11 mouse cellular contexts compared by ENCODE assay signal in the genomic region with DNA sequence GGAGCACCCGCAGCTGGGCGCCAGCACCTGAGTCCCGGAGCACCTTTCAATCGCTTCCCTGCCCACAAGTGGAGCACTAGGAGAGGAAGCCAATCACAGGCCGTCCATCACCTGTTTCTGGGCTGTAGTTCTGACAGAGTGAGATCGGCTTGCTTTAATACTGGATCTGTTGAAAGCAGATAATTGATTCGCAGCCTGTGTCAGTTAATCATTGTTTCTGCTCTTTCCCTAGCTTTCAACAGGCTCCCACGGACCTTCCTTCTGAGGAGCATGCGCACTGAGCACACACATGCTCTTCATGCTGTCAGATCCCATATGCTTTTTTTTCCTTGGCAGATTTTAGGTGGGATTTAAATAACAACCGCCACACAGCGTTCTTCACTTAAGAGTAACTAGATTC.
DNase-seq lines count a peak whose midpoint lies in the region; ATAC-seq lines count a peak whose summit lies in the region.
"Had no signal": no experiment of that assay in that cellular context is flagged by ENCODE, and none has a peak within 500 bp of the region (broad histone marks: within the 10 kb centered on the region; RNA-seq: fewer than 3 reads in every experiment).

No protein-coding gene starts in this region.

- intact Hi-C loops in left cerebral cortex, postnatal 36 days (cut with DNase I): loop anchor here (5.0 kb wide), 1 partner anchor 130 kb away; no protein-coding TSS in a partner anchor

- H3K27ac ChIP-seq in embryonic facial prominence, embryonic 14.5 days (replicated peaks; ENCODE audit: low read depth, low read length): no peak overlapping the region
- no peak overlapping the region for H3K27ac ChIP-seq in embryonic facial prominence, embryonic 10.5 days (replicated peaks)
- H3K27ac ChIP-seq in kidney, embryonic 16.5 days (ENCODE audit: low read length): no peak overlapping the region
- H3K27ac ChIP-seq: stomach, embryonic 15.5 days had no signal

- H3K36me3 ChIP-seq in embryonic facial prominence, embryonic 14.5 days (ENCODE audit: control insufficient read depth, insufficient read depth, low read length): no peaks in the 10 kb centered on the region
- no peaks in the 10 kb centered on the region for H3K36me3 ChIP-seq in embryonic facial prominence, embryonic 10.5 days (replicated peaks)
- H3K36me3 ChIP-seq in kidney, embryonic 16.5 days (ENCODE audit: insufficient read depth, low read length): no peaks in the 10 kb centered on the region
- H3K36me3 ChIP-seq: stomach, embryonic 15.5 days had no signal

- H3K9me3 ChIP-seq in embryonic facial prominence, embryonic 14.5 days (ENCODE audit: control insufficient read depth, low read length): no peaks in the 10 kb centered on the region
- no peaks in the 10 kb centered on the region for H3K9me3 ChIP-seq in embryonic facial prominence, embryonic 10.5 days
- H3K9me3 ChIP-seq in kidney, embryonic 16.5 days (ENCODE audit: low read length): no peaks in the 10 kb centered on the region
- H3K9me3 ChIP-seq: stomach, embryonic 15.5 days had no signal

- H3K4me3 ChIP-seq in embryonic facial prominence, embryonic 14.5 days (ENCODE audit: low read depth, low read length): no peak overlapping the region
- no peak overlapping the region for H3K4me3 ChIP-seq in embryonic facial prominence, embryonic 10.5 days
- no peak overlapping the region for H3K4me3 ChIP-seq in kidney, embryonic 16.5 days (ENCODE audit: low read length)
- H3K4me3 ChIP-seq: myocyte; stomach, embryonic 15.5 days had no signal

- H3K4me1 ChIP-seq in embryonic facial prominence, embryonic 14.5 days (ENCODE audit: control insufficient read depth, insufficient read depth, low read length): 0 out of 2 replicates have a peak, but pooled peaks cover 5% of the 10 kb centered on the region
- no peaks in the 10 kb centered on the region; the same call in 1 of the 2 replicates for H3K4me1 ChIP-seq in embryonic facial prominence, embryonic 10.5 days
- H3K4me1 ChIP-seq in kidney, embryonic 16.5 days (ENCODE audit: insufficient read depth, low read length): no peaks in the 10 kb centered on the region; the same call in 1 of the 2 replicates
- H3K4me1 ChIP-seq: stomach, embryonic 15.5 days had no signal

- no peak overlapping the region for H3K4me2 ChIP-seq in embryonic facial prominence, embryonic 14.5 days (ENCODE audit: low read depth, low read length)
- peak overlapping the region; percentile 27; the same call in 1 of the 2 replicates for H3K4me2 ChIP-seq in kidney, embryonic 16.5 days (replicated peaks; ENCODE audit: low read depth, low read length)
- H3K4me2 ChIP-seq: stomach, embryonic 15.5 days had no signal

- no peak for ATAC-seq in embryonic facial prominence, embryonic 14.5 days (ENCODE audit: low read depth)
- ATAC-seq in kidney, embryonic 16.5 days (ENCODE audit: low FRiP score, low TSS enrichment): no peak; the same call in 1 of the 2 replicates

- H3K9ac ChIP-seq in embryonic facial prominence, embryonic 14.5 days (ENCODE audit: low read depth, low read length): no peak overlapping the region
- no peak overlapping the region for H3K9ac ChIP-seq in kidney, embryonic 16.5 days (replicated peaks; ENCODE audit: low read length)
- H3K9ac ChIP-seq: stomach, embryonic 15.5 days had no signal

- DNase-seq in embryonic facial prominence, embryonic 14.5 days (ENCODE audit: low spot score): peak; percentile 21
- DNase-seq in embryonic facial prominence, embryonic 10.5 days (ENCODE audit: low spot score): no peak
- peak; percentile 3 for DNase-seq in R1 (ENCODE audit: low read depth, low spot score)
- DNase-seq in left cerebral cortex, postnatal 36 days (ENCODE audit: low spot score in 2 of 2): peak; percentile 24 to 39
- no peak for DNase-seq in ovary, postnatal 10 days (ENCODE audit: low spot score)
- no peak for DNase-seq in thymus, adult 18-20 months
- DNase-seq in thymus, postnatal 10 days (ENCODE audit: low spot score in 2 of 2): no peak
- DNase-seq: B cell, adult 2 months had no signal

- no peaks in the 10 kb centered on the region for H3K27me3 ChIP-seq in embryonic facial prominence, embryonic 14.5 days (replicated peaks; ENCODE audit: control insufficient read depth, insufficient read depth, low read length)
- no peaks in the 10 kb centered on the region for H3K27me3 ChIP-seq in embryonic facial prominence, embryonic 10.5 days (replicated peaks; ENCODE audit: low read depth, poor library complexity, severe bottlenecking)
- H3K27me3 ChIP-seq in kidney, embryonic 16.5 days (ENCODE audit: insufficient read depth, low read length): no peaks in the 10 kb centered on the region; the same call in 1 of the 2 replicates
- H3K27me3 ChIP-seq: stomach, embryonic 15.5 days had no signal

- WGBS in embryonic facial prominence, embryonic 14.5 days: 56% methylated on average over 11 of the region's 11 CpGs
- WGBS in embryonic facial prominence, embryonic 10.5 days: 82% methylated on average over 11 of the region's 11 CpGs
- WGBS in kidney, embryonic 16.5 days: 58% methylated on average over 11 of the region's 11 CpGs

Comparison
In these comparisons a context has a peak if more than half of its experiments do, and no peak if none do; other contexts are left out.
1. DNase-seq: peak in embryonic facial prominence, embryonic 14.5 days (single experiment), R1 (single experiment) and left cerebral cortex, postnatal 36 days (2 of 2); none in embryonic facial prominence, embryonic 10.5 days (single experiment), ovary, postnatal 10 days (single experiment), thymus, adult 18-20 months (0 of 2) and thymus, postnatal 10 days (0 of 2).